Mouse (Mus musculus): ENCODE data around the gene Wdr46. TPM values are rescaled to one million over a fixed set of nuclear protein-coding genes. Genes with fewer than 3 reads are reported as not detected.

Wdr46 gene
- polyA plus RNA-seq, 1 experiment from 2014 or later, result 8.8 TPM

DNA sequence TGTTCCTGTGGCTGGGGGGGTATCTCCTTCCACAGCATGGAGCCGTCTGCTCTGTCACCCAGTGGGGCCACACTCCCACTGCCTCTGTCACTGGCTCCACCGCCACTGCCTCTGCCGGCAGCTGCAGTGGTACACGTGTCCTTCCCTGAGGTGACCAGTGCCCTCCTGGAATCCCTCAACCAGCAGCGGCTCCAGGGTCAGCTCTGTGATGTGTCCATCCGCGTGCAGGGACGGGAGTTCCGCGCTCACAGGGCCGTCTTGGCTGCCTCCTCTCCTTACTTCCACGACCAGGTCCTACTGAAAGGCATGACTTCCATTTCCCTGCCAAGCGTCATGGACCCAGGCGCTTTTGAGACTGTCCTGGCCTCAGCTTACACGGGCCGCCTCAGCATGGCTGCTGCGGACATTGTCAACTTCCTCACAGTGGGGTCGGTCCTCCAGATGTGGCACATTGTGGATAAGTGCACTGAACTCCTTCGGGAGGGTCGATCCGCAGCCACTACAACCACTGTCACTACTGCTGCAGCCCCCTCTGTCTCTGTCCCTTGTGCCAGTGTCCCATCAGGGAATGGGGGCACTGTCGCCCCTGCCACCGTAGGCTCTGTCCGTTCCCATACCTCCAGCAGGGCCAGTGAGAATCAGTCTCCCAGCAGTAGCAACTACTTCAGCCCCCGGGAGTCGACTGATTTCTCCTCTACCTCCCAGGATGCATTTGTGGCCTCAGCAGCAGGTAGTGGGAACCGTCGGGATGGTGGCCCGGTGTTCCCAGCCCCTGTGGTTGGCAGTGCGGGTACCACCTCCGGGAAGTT lies 23.4 kb upstream of the Wdr46 start:
- ATAC-seq (no peak), DNase-seq (ENCODE audit: low spot score) (no peak)
- Histone ChIP-seq H3K27ac (ENCODE audit: low read length) (peak overlapping the region; percentile 43; the same call in 1 of the 2 replicates), H3K27me3 (replicated peaks; ENCODE audit: insufficient read depth, low read length) (no peaks in the 10 kb centered on the region), H3K9me3 (ENCODE audit: low read length) (no peaks in the 10 kb centered on the region), H3K4me2 (replicated peaks; ENCODE audit: low read depth, low read length) (peak overlapping the region; percentile 65), H3K9ac (replicated peaks; ENCODE audit: low read depth) (no peak overlapping the region), H3K4me3 (ENCODE audit: low read depth, low read length) (peak overlapping the region; percentile 63; the same call in 1 of the 2 replicates), H3K36me3 (ENCODE audit: insufficient read depth, low read length) (peaks cover 24% of the 10 kb centered on the region; the same call in 1 of the 2 replicates), H3K4me1 (ENCODE audit: insufficient read depth, low read depth, low read length) (peaks cover 11% of the 10 kb centered on the region; the same call in 1 of the 2 replicates)
- TF ChIP-seq CTCF (IDR thresholded peaks at IDR 0.05) (no peak), EP300 (IDR thresholded peaks at IDR 0.05) (no peak)
- 68% methylated on average over 30 of the region's 31 CpGs for WGBS

DNA sequence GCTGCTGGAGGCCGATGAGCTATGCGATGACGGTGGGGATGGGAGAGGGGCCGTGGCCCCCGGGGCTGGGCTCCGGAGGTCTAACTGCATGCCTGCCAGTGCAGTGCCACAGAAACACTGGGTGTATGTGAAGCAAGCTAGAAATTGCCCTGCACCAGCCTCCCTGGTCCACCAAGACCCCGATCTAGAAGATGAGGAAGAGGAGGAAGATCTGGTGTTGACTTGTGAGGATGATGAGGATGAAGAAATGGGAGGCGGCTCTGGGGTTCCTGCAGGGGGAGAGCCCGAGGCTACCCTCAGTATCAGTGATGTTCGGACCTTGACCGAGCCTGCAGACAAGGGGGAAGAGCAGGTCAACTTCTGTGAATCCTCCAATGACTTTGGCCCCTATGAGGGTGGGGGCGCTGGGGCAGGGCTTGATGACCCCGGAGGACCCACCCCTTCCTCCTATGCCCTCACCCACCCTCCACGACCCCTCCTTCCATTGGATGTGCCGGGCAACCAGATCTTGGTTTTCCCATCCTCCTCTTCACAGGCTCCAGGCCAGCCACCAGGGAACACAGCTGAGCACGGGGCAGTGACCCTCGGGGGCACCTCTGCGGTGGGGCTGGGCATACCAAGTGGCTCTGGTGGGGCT lies 22.7 kb upstream of the Wdr46 start:
- Histone ChIP-seq H3K4me1 (ENCODE audit: insufficient read depth, low read depth, low read length) (peaks cover 11% of the 10 kb centered on the region; the same call in 1 of the 2 replicates), H3K4me2 (replicated peaks; ENCODE audit: low read depth, low read length) (no peak overlapping the region), H3K9ac (replicated peaks; ENCODE audit: low read depth) (no peak overlapping the region), H3K27ac (ENCODE audit: low read length) (no peak overlapping the region), H3K36me3 (ENCODE audit: insufficient read depth, low read length) (peaks cover 18% of the 10 kb centered on the region; the same call in 1 of the 2 replicates), H3K4me3 (ENCODE audit: low read depth, low read length) (no peak overlapping the region), H3K27me3 (replicated peaks; ENCODE audit: insufficient read depth, low read length) (no peaks in the 10 kb centered on the region), H3K9me3 (ENCODE audit: low read length) (no peaks in the 10 kb centered on the region)
- ATAC-seq (no peak), DNase-seq (ENCODE audit: low spot score) (no peak)
- TF ChIP-seq EP300 (IDR thresholded peaks at IDR 0.05) (no peak), CTCF (IDR thresholded peaks at IDR 0.05) (no peak)
- WGBS, result 85% methylated on average over 16 of the region's 18 CpGs

DNA sequence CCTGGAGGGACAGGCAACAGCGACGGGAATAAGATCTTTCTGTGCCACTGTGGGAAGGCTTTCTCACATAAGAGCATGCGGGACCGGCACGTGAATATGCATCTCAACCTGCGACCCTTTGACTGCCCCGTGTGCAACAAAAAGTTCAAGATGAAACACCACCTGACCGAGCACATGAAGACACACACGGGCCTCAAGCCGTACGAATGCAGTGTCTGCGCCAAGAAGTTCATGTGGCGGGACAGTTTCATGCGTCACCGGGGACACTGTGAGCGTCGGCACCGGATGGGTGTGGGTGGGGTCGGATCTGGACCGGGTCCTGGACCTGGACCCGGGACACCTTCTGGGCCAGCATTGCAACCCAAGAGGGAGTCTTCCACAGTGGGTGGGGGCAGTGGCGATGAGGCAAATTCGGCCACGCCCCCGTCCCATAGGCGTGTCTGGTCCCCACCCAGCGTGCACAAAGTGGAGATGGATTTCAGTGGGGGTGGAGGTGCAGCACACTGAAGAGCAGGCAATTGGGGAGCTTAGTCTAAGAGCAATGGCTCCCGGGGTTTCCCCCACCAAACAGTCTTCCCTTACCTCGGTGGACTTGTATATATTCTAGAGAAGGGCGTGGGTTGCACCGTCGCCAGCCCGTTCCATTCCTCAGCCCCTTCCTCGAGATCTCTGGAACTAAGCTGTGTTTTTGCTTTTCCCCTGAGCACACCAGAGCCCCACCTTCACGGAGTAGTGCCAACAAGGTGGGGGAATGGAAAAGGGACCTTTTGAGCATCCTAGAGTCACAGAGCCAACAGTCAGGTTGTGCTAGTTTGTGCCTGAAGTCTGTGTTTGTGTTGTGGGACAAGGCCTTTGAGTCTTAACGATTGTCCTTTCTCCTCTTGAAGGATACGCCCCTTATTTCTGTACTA lies 21.9 kb upstream of the Wdr46 start:
- Histone ChIP-seq H3K27ac (ENCODE audit: low read length) (peak overlapping the region; percentile 91; the same call in 1 of the 2 replicates), H3K27me3 (replicated peaks; ENCODE audit: insufficient read depth, low read length) (no peaks in the 10 kb centered on the region), H3K4me2 (replicated peaks; ENCODE audit: low read depth, low read length) (peak overlapping the region; percentile 98), H3K9me3 (ENCODE audit: low read length) (no peaks in the 10 kb centered on the region), H3K36me3 (ENCODE audit: insufficient read depth, low read length) (peaks cover 13% of the 10 kb centered on the region; the same call in 1 of the 2 replicates), H3K4me1 (ENCODE audit: insufficient read depth, low read depth, low read length) (peaks cover 11% of the 10 kb centered on the region; the same call in 1 of the 2 replicates), H3K9ac (replicated peaks; ENCODE audit: low read depth) (peak overlapping the region; percentile 77; the same call in 1 of the 2 replicates), H3K4me3 (ENCODE audit: low read depth, low read length) (peak overlapping the region; percentile 75; the same call in 1 of the 2 replicates)
- no peak for ATAC-seq
- WGBS, result 60% methylated on average over 37 of the region's 37 CpGs
- peak; percentile 32 for DNase-seq (ENCODE audit: low spot score)
- TF ChIP-seq EP300 (IDR thresholded peaks at IDR 0.05) (no peak; the same call in 1 of the 2 replicates), CTCF (IDR thresholded peaks at IDR 0.05) (no peak)

DNA sequence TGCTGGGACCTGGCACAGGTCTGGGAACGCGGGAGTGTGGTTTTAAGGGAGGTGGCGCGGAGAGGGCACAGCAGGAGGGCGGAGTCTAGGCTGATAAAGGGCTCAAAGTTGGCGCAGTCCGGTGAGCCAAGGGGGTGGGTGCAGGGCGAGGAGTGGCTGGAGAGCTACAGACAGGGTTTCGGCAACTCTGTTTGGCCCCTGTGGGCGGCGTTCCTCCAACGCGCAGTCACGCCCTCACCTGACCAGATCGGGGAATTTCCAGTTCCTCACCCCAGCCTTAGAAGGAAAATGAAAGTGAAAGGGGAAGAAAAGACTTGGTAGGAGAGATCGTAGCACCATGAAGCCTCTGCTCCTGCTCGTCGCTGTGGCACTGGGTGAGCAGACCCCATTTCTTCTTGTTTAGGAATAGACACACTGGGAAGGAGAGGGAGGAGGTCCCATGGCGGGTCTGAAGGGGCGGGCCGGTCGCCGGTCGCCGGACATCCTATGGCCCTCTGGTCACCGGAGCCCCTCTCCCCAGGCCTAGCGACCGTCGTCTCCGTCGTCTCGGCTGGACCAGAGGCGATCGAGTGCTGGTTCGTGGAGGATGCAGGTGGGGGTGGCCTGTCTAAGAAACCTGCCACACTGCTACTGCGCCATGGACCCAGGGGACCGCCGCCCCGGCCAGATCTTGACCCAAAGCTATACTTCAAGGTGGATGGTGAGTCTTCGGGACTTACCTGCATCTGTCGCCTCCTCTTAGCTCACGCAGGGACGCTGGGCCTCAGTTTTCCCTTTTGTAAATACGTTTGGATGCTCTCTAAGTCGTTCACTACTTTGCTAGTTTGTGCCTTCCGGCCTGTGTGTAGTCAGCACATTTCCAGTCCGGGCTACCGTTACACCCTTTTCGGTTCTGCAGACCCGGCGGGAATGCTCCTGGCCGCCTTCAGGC lies 20.8 kb upstream of the Wdr46 start:
- peak; percentile 57 for ATAC-seq
- no peak for TF ChIP-seq EP300 (IDR thresholded peaks at IDR 0.05)
- TF ChIP-seq CTCF (IDR thresholded peaks at IDR 0.05), result peak; percentile 63
- DNase-seq (ENCODE audit: low spot score), result peak; percentile 96
- Histone ChIP-seq H3K4me3 (ENCODE audit: low read depth, low read length) (peak overlapping the region; percentile 75), H3K4me2 (replicated peaks; ENCODE audit: low read depth, low read length) (peak overlapping the region; percentile 98), H3K27me3 (replicated peaks; ENCODE audit: insufficient read depth, low read length) (no peaks in the 10 kb centered on the region), H3K9me3 (ENCODE audit: low read length) (no peaks in the 10 kb centered on the region), H3K27ac (ENCODE audit: low read length) (peak overlapping the region; percentile 91), H3K9ac (replicated peaks; ENCODE audit: low read depth) (peak overlapping the region; percentile 77), H3K4me1 (ENCODE audit: insufficient read depth, low read depth, low read length) (peaks cover 11% of the 10 kb centered on the region; the same call in 1 of the 2 replicates), H3K36me3 (ENCODE audit: insufficient read depth, low read length) (peaks cover 6% of the 10 kb centered on the region; the same call in 1 of the 2 replicates)
- WGBS, result 1% methylated on average over 52 of the region's 52 CpGs

Data from lung, postnatal 0 days (tissue).